Mouse (Mus musculus) neutrophil, adult 59 days (primary cell): ENCODE measurements around the gene Ginm1. TPM values are rescaled to one million over a fixed set of nuclear protein-coding genes. Genes with fewer than 3 reads are reported as not detected.

Source experiments
- total RNA-seq, 2 experiments: library from RNA; stranded (reverse); gene quantifications; 1 replicate in 1 of 2; 2 replicates in 1 of 2; pipeline ENCODE4 v1.2.4; 2023

The Ginm1 gene
- 10 to 100 TPM; 23.2 to 23.4 TPM for total RNA-seq

DNA sequence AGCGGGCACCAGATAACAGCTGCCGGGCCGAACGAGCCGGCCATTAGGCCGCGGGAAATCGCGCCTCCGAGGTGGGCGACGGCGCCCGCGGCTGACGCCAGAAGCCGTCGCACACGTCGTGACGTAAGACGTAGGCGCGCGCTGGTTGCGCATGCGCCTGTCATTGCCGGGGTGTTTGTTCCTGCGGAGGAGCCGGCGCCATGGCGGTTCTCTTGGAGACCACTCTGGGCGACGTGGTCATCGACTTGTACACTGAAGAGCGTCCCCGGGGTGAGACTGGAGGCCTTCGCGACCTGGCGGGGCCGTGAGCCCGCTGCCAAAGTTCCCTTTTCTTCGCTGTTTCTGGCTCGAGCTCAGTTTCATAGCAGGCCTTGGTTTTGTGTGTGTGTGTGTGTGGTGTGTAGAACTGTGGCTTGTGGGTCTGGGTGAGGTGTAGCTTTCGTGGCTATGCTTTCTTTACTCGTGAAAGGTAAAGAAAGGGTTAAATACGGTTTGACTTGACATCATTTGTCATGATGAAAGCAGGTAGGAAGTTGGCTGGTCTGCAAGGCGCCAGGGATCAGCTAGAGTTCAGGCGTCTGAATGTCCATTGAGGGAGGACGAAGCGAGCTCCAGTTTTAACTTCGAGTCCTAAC is at the start of gene Ginm1, which contains the start of gene Ppil4:
TSS of gene Ginm1 (minus strand) at position 74 of the 635 bp plus-strand sequence.
TSS of gene Ppil4 (plus strand) at position 141 of the 635 bp plus-strand sequence.

DNA sequence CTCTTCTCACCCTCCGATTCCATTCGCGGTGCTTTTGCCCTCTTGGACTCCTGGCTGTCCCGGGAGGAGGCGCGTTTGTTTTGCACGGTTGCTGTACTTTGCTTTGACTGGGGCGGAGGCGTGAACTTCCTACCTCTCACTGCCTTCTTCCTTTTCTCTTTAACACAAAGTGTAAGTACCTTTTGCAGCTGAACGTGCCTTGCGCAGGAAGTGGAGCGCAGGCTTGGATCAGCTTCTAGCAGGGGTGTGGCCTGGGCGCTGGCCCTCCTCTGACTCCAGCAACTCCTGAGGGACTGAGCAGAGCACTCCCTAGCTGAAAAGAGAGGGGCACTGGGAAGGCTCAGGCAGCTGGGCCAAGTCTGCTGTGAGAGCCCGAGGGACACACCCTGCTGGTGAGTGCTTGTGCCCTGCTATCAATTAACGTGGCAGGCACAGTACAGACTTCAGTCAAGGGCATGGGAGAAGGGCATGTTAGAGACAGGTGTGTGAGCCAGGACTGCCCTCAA is 39.6 kb upstream of the Ginm1 start, which contains the start of gene Zc3h12d:
TSS of gene Zc3h12d (plus strand) at position 300 of the 506 bp plus-strand sequence.

DNA sequence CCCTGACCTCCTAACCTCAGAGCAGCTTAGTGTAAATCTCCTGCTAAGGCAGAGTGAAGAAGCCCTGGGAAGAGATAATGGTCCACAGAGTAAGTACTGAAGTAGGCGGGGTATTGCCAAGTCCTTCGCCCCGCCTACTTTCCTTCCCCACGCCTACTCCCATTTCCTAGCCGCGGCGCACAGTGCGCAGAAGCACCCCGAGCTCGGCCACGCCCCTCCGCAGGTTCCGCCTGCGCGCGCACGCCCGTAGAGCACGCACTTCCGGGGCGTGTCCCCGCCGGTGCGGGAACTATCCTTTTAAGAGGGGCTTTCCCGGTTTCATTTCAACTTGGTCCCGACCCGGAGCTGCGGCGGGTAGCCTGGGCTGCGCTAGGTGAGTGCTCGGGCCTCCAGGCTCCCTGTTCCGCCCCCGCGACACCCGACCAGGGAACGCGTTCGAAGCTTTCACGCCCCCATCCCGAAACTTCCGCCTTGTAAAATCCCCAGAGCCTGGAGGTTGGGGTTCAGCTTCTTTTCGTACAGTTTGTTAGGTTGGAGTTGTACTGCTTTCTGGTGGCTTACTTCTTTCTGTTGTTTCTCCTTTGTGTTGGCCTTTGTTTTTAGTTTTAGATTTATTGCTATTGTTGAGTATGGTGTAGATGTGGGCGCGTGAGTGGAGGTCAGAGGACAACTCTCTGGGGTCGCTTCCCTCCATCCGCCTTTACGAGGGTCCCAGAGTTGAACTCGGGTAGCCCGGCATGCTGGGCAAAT is 66.7 kb downstream of the Ginm1 start, which contains the start of gene Katna1:
TSS of gene Katna1 (plus strand) at position 250 of the 750 bp plus-strand sequence.

Other genes starting within 250 kb of the Ginm1 start
- gene Lrp11, start 203.0 kb downstream of the Ginm1 start, total RNA-seq: under 1 TPM in 1 of 2 experiments, not detected in 1; 0.13 TPM
- 1 to 10 TPM; 5.5 to 6.9 TPM for gene Nup43, start 125.3 kb downstream of the Ginm1 start, total RNA-seq
- 10 to 100 TPM; 60.4 to 62.6 TPM for gene Pcmt1, start 111.7 kb downstream of the Ginm1 start, total RNA-seq
- gene Lats1, start 111.6 kb downstream of the Ginm1 start, total RNA-seq: 10 to 100 TPM; 23.3 to 25.6 TPM
- gene Katna1, start 66.8 kb downstream of the Ginm1 start, total RNA-seq: 10 to 100 TPM; 31.4 to 40.8 TPM
- 10 to 100 TPM; 35.7 to 39.6 TPM for gene Ppil4, start 67 bp upstream of the Ginm1 start, total RNA-seq
- gene Zc3h12d, start 39.6 kb upstream of the Ginm1 start, total RNA-seq: 1 to 10 TPM; 4.3 to 6.3 TPM
- gene Tab2, start 163.4 kb upstream of the Ginm1 start, total RNA-seq: 100 to 1,000 TPM in 1 of 2 experiments, 10 to 100 TPM in 1; 96.7 to 112 TPM